Mouse (Mus musculus) induced T-regulatory cell, adult 2 months (primary cell): Measurements from ENCODE around the gene Gm37240.
A peak's percentile ranks its signal among the peaks of the same experiment; 100 is the strongest.

Experiments
- DNase-seq: peaks from one replicate; pipeline ENCODE4 v3.0.0-alpha.2; 2012; ENCODE audit warnings: low read depth

Gene Gm37240

DNA sequence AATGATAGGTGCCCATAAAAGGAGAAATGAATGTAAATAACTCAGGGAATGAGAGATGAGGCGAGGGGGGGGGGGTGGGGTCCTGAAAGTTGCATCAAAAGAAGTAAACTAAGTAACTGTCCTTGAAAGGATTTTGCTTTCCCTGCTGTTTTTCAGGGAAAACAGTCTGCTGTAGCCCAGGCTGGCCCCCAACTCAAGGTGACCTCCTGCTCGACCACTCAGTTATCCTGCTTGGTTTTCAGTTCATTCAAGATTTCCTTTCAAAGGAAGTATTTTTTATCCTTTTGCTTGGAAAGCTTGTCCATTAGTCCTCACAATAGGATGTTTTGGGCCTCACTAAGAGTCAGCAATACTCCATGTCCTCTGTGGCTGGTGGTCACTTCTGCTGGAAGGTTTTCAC, 547.4 kb downstream of the Gm37240 start:
- no peak for DNase-seq

DNA sequence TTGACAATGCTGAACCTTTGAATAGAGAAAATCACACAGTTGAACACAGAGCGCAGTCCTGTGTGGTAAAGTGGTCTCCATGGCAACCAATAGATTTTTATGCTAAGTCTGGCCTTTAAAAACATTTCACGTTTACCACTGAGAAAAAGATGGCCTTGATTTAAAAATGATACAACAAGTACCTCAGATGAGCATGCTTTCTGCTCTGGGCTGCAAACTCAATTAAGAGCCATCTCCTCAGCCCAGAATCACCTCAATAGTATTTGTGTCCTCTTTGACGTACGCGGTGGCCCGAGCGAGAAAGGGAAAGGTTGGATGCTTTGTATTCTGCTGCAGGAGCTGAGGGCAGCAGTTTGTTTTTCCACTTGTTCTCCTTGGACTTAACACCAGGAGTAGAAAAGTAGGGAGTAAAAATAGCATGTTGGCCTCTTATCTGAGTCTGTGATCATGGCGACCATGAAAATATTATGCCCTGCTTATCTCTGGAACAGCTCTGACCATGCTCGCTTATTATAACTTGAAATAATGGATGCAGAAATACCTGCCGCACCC, 548.0 kb downstream of the Gm37240 start:
- no peak for DNase-seq

DNA sequence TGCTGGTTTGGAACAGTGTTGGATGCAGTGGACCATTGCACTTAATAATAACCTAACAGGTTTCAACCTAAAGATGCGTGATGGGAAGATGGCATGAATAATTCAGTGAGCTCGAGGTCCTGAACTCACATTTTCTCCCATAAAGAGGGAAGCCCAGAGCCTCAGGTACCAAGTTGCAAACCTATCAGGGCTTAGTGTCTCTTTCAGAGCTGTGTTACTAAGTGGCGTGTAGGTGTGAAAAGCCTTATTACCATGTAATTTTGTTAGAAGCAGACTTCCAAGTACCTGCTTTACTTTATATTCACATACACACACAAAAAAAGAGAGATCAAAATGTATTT, 548.6 kb downstream of the Gm37240 start:
- no peak for DNase-seq

DNA sequence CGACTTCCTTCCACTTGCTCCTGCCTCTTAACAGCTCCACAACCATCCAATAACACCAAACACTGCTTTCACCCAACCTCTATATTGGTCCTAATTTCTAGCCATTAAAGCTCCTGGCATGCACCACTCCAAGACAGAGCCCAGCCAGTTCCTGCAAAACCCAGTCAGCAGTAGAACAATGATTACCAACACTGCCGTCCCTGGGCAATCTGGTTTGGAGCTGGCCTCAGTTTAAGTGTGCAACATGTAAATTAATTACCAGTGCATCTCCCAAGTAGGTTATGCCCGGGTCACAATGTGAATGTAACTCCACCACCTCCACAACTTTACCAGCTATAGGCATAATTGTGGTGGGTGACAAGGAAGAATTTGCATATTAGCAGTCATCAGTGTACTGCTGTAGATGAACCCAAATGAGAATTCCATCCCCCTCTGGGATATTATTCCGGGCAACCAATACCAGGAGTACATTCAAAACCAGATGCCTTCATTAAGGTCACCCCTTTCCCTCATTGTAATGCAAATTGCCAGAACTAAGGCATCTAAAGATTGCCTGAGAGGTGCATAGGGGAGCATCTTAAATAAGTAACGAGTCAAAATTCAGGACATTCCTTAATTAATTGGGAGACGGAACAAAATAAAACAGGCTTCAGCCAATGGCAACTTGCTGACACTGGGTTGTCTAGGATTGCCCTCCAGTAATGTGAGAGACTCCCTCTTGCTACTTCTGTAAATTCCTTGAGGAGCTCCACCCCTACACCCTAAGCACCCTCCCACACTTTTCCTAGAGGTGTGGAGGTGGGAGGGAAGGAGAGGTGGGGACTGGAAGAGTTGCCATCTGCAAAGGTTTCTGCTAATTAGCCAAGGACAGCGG, 549.2 kb downstream of the Gm37240 start:
- no peak for DNase-seq

DNA sequence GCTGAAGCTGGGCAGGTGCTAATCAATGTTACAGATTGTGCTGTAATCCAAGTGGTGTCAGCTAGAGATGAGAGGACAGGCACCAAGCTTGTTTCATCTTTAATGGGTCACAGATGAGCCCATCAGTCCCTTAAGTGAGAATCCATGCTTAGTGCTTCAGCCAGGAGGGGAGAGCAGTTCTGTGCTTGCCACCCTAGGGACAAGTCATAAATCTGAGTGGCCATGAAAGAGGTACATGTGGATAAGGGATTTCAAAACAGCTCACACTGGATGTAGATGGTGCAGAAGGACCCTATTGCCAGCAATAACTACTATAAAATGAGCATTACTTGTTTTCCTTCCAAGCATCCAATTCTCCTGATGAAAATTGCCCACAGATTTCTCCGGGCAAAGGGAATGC, 551.8 kb downstream of the Gm37240 start:
- no peak for DNase-seq

DNA sequence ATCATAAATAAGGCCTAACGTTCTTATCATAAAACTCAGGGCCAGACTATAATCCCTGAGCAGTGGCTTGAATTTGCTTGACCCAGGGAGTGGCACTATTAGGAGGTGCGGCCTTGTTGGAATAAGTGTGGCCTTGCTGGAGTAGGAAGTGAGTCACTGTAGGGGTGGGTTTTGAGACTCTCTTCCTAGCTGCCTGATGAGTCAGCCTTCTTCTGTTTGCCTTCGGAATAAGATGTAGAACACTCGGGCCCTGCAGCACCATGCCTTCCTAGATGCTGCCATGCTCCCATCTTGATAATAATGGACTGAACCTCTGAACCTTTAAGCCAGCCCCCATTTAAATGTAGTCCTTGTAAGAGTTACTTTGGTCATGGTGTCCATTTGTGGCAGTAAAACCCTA, 555.0 kb downstream of the Gm37240 start:
- no peak for DNase-seq

DNA sequence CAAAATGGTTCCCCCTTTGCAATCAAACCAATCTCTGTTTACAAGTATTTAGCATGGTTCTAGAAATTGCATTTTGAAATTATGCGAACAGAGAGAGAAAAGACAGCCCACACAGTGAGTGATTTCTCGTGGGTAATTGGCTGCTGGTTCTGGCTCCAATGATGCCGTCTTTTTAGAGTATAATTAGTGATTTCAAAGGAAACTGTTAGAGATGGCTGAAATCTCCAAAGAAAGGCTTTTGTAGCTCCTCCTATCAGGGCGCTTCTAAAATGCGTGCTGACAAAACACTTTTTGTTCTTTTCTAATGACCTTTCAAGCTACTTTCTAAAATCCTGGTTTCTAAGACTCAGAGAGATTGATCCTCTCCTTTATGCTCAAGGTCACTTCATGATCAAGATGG, 569.1 kb downstream of the Gm37240 start:
- no peak for DNase-seq

DNA sequence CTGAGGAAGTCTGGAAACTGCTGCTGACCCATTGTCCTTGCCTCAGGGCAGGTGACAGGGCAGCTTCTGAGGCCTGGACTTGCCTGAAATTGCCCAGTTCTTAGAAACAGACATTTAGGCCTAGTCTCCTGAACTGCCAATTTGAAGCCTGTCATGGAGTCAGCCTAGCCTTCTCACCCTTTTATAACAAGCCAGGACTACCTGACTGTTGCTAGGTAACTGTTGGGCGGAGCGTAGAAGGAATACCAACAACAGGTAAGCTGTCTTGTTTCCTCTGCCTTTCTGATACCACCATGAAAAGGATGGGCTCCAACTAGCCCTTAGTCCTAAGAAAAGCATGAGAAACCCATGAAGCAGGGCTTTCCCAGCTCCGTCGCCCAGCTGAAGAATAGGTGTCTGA, 570.0 kb downstream of the Gm37240 start:
- no peak for DNase-seq

DNA sequence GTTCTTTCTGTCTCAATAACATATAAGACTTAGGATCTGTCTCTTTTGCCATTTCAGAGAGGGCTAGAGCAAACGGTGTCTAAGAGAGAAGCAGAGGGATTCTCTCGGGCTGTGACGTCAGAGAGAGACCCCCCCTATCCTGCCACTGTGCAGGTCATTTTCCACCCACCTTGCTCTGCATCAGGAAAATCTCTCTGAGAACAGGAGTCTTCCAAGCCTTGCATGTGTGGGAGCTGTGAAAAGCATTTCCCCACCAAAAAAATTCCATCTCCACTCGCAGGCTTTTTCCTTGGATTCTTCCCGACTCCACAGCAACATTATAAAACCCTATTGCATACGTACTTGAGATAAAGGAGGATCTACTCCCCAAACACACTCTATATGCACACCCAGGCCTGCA, 572.4 kb downstream of the Gm37240 start:
- DNase-seq = no peak

DNA sequence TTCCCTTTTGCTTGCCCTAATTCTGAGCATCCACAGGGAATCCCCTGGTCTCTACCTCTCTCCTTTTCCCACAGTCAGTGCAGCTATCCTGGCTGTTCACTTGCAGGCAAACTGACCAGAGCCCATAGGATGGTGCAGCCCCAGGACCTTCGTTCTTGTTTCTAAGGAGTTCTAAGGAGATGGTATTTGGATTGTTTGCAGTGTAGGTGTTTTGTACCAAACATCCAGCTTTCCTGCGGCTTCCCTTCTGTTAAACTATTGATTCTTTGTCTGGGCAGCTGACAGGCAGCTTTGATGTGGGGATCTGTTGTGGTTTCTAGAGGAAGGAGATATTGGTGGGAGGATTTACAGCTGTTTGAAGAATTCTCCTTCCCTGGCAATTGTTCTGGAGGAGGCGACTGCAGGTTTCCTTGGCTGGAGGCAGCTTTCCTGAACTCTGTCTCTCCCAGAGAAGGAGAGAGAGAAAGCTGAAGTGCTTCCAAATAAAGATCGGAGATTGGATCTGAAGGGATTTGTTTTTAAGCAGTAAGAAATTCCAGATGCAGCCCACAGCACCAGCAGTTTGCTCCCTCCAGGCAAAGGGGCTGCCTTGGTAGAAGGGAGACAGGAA, 573.6 kb downstream of the Gm37240 start:
- no peak for DNase-seq

DNA sequence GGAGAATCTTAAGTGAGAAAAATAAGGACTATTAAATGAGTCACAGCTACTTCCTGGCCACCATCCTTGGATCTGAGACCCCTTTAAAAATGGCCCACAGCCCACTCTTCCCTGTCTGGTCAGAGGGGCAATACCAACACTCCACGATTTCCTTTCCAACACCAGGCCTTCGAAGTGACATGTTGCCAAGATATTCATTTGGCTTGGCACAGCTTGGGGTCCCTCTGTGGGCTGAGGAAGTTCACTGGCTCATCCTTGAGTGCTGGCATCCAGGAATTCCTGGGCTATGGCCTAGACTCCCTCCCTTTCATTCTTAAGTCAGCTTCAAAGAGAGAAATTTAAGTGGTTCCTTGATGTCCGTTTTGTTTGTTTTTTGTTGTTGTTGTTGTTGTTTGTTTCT, 576.1 kb downstream of the Gm37240 start:
- no peak for DNase-seq

DNA sequence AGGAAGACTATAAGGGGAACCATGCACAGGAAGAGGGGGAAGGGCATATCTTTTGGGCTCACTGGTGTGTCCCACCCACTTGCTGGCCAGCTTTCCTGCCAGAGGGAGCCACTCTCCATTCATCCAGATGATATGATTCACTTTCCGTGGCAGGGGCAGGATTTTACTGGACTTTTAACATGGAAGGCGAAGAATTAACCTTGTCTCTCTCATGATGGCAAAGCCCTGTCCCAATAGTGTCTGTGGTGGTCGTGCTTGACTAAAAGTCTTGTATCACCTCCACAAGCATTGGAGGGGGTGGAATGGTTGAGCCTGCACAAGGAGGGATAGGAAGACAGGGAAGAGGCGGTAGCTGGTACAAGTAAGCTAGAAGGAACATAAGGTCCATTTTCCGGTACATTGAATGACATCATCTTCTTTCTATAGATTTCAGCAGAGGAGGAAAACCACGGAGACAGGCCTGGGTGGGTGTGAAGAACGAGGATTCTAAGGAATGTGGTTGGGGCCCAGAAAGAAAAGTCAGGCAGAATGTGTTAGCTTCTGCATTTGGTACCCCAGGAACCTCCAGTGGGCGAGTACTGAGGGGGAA, 576.8 kb downstream of the Gm37240 start:
- DNase-seq = no peak

DNA sequence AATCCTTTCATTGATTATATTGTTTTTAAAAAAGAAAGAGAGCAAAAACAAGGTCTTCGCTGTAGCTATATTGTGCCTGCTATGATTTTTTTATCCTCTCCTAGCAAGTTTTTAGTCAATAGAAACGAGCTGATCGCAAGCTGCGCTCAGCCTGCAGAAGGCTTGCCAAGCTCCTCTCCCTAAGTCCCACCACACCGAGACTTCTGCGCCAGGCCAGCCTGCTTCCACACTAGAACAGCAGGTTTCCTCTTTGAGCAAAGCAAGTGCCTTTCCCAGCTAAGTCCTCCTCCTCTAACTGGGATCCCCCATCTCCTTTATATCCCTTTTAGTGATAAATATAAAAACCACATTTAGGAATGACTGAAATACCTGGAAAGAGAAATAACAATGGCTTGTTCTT, 578.1 kb downstream of the Gm37240 start:
- DNase-seq = no peak

DNA sequence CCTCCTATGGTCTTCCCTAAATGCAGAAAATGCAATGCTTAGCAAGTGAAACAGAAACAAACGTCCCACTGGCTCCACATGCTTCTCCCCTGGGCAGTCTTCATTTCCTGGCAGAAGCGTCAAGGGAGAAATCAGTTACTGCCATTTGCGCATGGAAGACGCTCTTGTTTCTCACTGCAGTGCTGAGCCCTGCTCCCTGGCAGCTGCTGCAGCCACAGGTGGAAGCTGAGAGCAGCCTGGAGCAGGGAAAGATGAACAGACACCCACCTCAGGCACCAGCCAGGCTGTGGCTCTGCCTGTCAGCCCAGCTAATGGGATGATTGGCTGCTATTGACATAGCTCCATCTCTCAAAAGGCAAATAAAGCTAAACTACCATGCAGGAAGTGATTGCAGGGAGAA, 578.6 kb downstream of the Gm37240 start:
- DNase-seq = no peak

DNA sequence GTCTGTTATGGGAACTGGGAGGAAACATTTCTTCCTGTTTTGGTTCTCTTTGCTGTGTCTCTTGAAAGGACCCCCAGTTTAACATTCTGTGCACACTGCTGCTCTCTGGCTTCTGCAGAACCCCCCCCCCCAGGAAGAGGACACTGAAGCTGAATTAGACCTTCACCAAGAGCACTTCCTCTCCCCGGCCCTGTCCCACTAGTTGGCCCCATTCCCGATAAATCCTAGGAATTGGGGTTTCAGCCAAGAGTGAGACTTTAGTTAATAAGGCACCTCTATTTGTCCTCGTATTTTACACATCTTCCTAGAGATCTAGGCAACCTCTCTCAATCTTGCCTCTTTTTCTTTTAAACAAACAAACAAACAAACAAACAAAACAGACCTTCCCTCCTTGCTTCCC, 585.5 kb downstream of the Gm37240 start:
- DNase-seq = no peak

DNA sequence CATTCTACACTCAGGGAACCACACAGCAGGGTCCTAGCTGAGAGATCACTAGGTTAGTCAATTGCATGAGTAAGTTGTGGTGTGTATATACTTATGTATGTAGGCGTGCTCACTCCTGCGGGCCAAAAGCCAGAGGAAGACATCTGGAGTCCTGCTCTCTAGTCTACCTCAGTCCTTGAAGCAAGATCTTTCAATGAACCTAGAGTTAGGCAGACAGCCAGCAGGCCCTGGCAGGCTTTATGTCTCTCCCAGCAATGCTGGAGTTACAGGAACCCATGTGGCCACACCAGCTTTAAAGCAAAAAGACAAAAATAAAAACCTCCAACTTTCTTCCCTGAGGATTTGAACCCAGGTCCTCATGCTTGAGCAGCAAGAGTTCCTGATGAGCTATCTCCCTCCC, 586.0 kb downstream of the Gm37240 start:
- DNase-seq = no peak

DNA sequence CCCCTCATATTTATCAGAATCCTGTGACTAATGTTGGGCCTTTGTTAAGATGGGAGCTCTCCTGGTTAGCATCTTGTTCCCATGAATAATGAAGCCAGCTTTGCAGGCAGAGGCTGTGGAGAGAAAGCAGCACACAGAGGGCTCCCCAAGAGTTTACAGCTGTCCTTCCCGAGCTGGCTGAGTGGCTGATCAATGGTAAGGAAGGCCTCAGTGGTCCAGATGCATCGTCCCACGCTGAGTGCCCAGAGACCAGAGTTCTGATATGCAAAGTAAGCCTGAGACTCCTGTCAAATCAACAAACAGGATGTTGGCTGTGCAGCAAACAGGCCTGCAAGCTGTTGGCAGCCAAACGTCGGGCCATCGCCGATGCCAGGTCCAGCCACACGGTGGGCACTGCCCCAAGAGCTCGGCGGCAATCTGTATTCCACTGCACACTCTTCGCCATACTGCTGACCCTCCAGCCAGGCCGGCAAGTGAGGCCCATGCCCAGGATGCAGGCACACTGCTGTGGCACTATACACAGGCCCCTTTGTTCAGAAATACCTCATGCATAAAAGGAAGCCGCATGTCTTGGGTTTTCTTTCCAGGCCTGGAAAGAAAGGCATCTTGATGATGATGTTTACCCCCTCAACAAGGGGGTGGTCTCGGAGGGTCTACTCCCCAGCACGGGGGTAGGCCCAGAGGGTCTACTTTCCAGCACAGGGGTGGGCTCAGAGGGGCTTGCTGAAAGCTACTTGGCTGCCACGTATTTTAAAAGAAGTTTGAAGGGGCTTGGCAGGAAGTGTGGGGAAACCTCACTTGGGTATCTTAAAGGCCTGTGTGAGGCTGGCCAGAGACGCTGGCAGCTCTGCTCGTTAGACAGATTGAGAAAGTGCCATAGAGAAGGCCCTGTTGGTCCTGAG, 587.4 kb downstream of the Gm37240 start:
- DNase-seq = no peak

DNA sequence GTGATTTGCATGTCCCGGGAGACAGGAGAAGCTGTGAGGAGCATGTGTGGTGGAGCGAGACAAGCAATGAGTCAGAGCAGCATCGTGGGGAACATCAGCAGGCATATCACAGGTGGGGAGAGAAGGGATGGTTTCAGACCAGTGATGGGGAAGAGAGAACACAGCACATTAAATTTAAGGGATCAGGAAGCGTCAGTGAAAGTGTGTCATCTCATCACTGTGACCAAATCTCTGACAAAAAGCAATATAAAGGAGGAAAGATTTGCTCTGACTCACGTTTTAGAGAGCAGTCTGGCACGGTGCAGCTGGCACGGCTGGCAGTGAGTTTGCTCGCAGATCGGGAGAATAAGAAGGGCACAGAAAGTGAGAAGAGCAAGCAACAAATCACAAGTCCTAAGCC, 592.1 kb downstream of the Gm37240 start:
- no peak for DNase-seq

DNA sequence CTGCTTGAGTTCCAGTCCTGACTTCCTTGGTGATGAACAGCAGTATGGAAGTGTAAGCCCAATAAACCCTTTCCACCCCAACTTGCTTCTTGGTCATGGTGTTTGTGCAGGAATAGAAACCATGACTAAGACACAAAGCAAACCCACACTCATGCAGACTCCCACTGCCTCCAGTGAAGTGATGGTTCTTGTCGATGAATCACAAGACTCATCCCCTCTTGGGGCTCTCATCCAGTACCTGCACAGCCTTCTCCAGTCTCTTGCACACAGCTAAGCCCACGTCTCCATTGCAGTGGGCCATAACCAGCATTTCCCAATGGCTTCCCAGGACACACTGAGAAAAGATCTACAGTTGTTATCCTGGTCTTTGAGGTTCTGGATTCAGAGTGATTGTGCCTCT, 599.7 kb downstream of the Gm37240 start:
- no peak for DNase-seq

DNA sequence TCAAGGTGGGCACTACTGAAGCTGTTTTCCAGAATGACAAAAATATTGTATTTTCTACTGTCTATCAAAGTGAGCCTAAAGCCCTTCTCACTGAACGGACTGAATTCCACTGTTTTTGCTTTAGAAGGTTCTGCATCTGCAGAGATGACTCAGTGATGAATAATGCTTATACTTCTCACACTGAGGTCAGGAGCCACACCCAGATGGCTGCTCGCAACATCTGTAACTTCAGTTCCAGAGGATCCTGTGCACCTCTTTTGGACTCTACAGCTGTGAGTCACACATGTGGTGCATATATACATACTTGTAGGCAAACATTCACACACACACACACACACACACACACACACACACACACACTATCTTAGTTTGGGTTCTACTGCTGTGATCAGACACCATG, 602.8 kb downstream of the Gm37240 start:
- no peak for DNase-seq

DNA sequence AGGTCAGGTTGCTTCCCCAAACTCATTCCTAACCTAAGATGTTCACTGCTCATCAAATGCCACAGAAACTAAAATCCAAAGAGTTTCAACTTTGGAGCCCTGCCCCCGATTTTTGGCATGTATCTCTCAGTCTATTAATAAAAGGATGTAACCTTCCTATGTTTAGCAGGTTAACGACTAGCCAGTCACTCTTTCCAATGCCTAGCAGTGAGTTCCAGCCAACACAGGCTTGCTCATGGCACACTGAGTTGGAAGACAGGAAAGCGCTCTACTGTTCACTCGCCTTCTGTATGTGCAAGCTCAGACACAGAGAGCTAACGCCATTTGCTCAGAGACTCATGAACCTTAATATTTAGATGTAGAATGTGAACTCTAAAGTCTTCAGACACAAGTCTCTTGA, 604.5 kb downstream of the Gm37240 start:
- no peak for DNase-seq

DNA sequence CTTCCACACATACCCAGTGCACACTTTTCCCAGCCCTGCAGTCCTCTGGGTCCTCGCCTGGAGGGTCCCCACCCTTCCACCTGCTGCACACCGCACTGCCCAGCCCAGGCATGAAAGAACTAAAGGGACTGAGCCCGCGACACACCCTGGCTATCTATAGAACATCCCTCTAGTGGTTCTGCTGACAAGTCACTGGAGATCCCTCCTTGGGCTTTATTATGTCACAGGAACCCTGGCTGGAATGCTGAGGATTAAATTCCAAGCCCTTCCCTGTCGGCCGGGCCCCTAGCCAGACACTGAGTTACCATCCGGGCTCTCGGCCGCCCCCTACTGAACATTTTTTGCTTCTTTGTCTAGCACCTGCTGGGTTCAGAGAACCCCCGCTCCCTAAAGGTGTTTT, 612.2 kb downstream of the Gm37240 start:
- peak; percentile 13 for DNase-seq
